Mouse (Mus musculus) liver (tissue): Measurements from ENCODE around the gene Gba.
A peak's percentile ranks its signal among the peaks of the same experiment; 100 is the strongest.

Source experiments
- DNase-seq: peaks from one replicate; pipeline ENCODE4 v3.0.0-alpha.2; 2020; ENCODE audit warnings: mixed read lengths

Gene Gba

DNA sequence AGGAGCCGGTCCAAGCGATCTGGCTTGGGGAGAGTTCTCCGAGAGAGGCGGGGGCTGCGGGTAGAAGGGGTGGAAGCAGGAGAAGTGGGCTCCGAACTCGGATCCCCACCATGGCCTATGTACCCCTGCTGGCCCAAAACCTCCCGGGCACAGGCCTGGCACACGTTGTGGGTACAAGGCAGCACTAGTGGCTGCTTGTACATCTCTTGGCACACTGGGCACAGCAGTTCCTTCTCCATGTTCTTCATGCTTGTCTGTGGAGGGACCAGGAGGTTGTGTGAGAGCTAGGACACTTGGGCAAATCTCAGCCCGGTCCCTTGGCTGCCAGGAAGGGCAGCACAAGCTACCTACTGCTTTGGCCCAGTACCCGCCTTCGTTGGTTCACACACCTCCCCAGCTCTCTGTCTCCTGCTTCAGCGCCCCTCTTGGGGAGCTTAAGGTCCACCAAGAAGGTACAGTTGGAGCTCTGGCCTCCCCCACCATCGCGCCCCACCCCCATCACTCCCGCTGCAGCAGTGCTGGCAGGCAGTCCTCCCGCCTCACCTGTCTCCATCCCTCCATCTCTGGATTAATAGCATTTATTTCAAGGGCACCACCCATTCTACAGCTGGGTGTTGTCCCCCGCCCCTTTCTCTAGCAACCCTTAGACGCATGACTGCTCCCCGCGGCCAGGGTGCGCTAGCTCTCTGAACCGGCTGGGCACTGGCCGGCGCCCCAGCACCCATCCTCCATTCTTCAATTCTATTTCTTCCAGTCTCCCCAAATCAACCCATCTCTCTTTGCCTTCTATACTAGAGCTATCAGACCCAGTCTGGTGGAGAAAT, 41.6 kb downstream of the Gba start:
- DNase-seq: no peak

DNA sequence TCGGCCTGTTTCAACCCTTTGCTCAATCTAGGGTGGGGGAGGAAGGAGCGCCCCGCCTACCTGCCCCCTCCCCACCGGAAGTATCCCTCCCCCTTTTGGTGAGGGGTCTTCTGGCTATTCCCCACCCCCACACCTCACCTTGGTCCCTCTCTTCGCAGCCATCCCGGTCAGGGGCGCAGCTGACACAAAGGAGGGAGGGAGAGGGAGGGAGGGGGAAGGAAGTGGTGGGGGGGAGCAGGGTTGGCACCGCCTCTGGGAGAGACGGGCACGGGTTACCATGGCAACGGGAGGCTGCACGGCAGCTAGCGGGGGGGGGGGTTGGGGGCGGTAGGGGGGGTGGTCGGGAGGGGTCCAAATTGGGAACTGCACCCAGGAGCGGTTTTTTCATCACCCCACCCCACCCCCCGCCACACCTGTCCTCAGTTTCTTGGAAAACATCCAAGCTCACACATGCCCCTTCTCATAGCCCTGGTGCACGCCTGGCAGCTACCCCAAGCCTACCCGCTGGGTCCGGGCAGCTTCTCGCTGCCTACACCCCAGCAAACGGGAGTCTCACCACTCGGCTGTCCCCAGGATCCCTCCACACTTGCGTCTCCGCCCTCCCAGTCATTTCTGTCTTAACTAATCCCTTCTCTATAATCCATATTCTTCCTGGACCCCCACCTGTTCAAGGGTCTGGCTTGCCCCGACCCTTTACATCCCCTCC, 42.4 kb downstream of the Gba start:
- DNase-seq: no peak

DNA sequence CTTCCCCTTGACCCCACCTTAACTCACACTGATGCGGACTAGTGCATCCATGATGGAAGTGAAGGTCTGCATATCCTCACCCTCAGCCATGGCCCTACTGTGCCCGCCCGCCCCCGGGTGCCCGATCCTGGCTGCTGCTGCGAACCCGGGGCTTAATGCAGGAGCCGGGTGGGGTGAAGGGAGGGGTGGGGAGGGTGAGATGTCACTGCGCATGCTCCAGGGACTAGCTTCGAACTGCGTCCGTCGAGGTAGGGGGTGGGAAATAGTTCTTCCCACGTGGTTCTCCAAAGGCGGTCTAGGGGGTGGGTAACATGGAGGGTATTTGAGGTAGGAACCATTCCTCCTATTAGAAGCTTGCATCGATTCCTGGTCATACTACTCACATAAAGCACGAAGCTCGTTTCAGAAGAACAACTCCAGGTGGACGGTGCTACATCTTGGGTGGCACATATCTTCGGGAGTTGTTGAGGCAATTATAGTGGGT, 43.0 kb downstream of the Gba start, which contains the start of gene Krtcap2:
Krtcap2 (plus strand) TSS at position 279 of the 484 bp plus-strand sequence.
- no peak for DNase-seq

DNA sequence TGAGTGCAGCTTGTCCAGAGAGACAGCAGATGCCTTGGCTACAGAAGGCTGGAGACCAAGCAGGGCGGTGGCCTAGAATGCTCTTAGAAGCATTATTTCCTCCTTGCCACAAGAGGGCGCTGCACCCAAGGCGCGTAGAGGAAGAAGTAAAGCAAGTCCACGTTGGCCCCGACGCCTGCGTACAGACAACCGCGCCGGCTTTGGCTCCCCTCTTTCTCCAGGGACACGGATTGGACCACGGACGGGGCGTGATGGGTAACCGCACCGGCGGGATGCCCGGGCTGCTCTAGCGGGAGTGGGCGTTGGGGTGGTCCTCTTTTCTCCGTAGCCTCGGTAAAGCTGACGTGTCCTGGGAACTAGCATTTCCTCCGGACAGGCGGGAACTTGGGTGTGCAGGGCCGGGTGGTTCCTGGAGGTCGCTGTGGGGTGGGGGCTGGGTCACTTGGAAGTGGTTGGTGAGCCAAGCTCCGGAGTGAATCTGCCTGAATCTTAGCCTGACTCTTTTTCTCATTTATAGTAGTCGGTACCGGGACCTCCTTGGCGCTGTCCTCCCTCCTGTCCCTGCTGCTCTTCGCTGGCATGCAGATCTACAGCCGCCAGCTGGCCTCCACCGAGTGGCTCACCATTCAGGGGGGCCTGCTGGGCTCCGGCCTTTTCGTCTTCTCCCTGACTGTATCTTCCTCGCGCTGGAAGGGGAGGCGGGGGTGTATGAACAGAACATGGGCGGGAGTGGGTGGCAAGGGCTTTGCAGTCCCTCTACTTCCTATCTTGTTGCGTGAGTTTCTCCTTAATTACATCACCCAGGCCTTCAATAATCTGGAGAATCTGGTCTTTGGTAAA, 43.8 kb downstream of the Gba start, which contains the start of gene Trim46:
Trim46 (minus strand) TSS at position 49 of the 840 bp plus-strand sequence.
- peak; percentile 91 for DNase-seq

- no peak for DNase-seq
Observed at GRCm38 (mm10) chr3:89247466-89247865, 44.7 kb downstream of the Gba start.

GRCm38 (mm10) chr3:89250435-89251040, 47.8 kb downstream of the Gba start:
- DNase-seq: peak; percentile 60

- DNase-seq: peak; percentile 53
Observed at GRCm38 (mm10) chr3:89251365-89251895, 48.7 kb downstream of the Gba start.

DNA sequence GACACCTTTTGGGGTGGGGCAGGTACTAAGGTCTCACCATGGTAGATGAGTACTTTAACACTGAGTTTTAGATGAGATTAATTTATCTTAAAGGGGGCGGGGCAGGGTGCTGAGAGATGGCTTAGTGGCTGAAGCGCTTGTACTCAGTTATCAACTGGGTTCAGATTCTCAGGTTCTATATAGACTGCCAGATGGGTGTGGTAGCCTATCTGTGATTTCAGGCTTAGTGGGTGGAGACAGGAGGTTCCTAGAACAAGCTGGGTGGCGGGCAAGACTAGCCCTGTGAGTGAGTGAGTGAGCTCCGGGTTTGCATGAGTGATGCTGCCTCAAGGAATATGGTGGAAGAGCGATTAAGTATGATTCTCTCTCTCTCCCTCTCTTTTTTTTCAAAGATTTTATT, 52.3 kb downstream of the Gba start:
- DNase-seq: no peak

- no peak for DNase-seq
Observed at GRCm38 (mm10) chr3:89256177-89256576, 53.4 kb downstream of the Gba start.
